Mouse (Mus musculus): Measurements from ENCODE around the gene Pdgfd.

The Pdgfd gene

DNA sequence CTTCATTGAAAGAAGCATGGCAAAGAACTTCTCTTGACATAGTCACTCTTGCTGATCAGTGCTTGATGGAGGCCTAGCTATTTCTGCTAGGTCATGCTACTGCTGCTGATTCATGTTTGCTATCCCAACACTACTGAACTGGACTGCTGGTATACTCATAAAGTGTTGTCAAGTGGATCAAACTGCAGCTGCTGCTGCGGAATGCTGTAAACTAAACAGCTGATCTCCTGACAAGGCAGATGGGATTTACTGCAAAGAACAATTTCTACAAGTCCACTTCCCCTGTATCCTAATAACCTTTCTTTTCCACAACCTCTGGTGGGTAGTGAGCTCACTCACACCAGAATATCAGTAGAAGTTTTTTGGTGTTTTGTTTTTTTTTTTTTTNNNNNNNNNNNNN, 148.7 kb downstream of the Pdgfd start:
- in situ Hi-C loops (cut with MboI) = no loop called here

DNA sequence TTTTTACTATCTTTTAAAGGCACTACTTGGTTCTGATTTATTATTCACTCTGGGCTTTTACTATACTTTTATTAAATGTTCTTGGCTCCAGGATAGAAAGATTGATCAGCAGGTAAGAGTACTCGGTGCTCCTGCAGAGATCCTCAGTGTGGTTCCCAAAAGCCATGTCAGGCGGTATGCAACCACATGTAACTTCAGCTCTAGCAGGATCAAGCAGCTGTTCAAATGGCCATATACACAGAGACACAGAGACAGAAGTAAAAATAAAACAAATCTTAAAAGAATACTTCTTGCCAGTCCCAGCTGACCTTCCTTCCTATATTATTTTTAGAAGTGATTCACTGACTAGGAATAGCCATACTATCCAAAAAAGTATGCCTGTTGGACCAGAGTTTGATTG, 157.0 kb downstream of the Pdgfd start:
- in situ Hi-C loops (cut with MboI) = no loop called here

DNA sequence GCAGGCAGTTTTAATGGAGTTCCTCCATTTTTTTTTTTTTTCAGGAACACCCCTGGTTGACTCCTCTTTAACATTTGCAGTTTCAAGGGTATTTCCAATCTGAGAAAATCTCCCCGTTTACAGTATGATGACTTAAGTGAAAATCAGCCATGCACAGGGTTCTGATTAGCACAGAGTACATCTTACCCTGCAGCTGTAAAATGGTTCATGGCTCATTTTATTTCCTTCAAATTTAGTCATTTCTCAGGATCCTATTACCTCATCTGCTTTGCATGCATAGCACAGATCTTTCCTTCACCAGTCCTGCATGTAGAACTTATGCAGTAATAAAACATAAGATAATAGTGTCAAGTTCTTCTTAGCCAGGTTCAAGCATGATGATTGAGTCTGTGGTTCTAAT, 165.1 kb downstream of the Pdgfd start:
- in situ Hi-C loops (cut with MboI) = no loop called here

DNA sequence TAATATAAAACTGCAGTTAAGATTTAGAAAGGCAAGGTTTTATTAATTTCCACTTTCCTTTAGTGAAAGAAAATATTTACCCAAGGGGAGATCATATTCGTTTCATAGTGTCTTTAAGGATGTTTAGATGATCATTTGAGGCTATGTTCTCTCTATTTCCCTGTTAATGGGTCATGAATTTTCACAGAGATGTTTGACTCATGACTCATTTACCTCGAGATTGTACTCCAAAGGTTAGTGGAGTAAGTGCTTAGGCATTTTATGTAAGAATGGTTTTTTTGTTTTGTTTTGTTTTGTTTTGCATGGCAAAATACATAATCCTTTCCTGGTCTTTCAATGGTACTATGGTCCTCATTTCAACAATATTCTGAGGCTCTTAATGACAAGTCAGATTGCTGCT, 167.9 kb downstream of the Pdgfd start:
- in situ Hi-C loops (cut with MboI) = no loop called here

DNA sequence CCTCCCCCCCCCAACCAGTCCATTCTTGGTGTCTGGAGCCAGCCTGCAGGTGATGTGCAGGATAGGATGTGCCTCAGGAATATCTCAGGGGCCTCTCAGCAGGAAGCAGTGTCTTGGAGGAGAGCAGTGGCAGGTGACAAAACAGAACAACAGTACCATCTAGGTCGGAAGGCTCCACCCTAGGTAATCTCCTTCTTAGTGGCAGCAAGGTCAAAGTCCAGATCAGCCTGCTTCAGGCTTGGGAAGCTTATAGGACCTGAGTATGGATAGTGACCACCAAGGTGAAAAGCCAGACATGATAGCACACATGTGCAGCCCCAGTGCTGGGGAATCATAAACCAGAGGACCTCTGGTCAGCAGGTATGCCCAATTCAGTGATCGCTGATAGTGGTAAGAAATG, 169.5 kb downstream of the Pdgfd start:
- in situ Hi-C loops (cut with MboI) = no loop called here

DNA sequence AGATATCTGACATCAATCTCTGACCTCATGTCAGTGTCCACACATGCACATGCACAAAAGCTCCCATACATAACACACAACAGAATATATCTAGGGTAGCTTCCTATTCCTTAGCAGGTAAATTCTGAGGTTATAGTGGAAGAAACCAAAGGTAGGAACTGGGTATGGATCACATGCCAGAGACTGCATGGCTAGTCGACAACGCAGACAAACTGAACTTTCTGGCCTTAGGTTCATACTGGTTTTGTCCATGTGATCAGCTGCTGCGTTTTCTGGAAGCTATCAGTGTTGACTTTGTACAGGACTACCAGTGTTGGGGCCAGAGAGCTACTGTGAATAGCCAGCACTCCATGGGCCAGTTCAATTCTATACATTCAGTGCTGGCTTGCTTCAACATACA, 170.0 kb downstream of the Pdgfd start:
- in situ Hi-C loops (cut with MboI) = no loop called here

DNA sequence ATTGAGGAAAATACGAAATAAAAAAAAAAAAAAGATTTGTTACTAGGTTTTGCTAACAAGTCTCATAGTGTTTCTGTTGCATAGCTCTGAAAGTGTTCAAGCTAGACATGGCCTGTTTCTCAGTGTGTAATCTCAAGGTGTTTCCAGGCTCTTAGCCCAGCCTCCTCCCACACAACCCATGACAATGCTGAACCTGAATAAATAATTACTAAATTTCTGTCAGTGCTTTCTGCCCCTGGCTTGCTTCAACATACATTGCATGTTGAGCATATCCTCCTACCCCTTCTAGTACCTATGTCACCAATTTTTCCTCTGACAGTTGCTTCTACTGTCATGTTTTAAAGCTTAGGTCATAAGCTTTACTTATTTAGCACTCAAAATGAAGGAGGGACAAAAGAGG, 171.0 kb downstream of the Pdgfd start:
- in situ Hi-C loops (cut with MboI) = no loop called here

DNA sequence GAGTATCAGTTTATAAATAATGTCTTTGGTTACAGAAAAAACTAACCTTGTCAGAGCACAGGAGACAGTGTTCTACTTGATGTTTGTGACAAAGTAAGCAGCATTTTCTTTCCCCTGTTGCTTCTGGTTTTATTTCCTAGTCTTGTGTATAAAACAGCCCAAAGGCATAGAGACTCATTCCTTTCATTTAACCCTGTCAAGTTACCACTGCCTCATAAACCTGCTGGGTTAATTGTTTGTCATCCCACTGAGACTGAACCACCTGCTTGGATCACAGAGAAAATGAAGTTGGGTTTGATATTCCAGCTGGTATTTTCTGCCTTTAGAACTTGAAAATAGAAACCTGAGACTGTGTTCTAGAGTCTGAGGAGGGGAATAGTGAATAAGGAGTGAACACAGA, 172.4 kb downstream of the Pdgfd start:
- in situ Hi-C loops (cut with MboI) = no loop called here

DNA sequence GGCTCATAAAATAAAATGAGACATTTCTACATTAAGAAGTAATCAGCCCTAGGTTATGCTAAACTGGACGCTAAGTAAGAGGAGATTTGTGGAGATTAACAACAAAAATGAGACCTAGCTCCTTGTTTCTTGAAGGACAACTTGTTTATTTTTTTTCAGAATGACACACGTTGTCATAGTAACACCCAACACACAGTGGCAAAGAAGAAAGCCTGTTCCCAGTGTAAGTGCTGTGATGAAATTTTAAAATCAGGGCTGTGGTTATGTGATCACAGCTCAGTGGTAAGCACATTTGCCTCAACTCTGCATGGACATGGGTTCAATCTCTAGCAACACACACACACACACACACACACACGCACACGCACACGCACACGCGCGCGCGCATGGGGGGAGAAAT, 174.5 kb downstream of the Pdgfd start:
- in situ Hi-C loops (cut with MboI) = no loop called here

DNA sequence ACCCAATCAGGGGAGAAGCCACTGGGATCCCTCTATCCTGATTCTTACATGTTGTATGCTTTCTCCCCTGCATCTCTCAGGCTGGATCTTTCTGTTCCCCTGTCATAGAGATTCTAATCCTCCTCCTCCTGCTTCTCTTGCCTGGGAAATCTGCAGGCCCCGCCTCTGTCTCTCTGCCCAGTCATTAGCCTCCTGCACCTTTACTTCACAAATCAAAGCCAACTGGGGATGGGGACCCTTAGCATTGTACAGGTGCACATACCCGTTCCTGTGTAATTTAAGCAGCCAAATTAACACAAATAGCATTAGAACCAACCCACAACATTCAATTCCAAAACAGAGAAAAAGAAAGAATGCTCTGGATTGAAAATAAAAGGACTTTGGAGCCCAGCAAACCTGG, 176.1 kb downstream of the Pdgfd start:
- in situ Hi-C loops (cut with MboI) = no loop called here

DNA sequence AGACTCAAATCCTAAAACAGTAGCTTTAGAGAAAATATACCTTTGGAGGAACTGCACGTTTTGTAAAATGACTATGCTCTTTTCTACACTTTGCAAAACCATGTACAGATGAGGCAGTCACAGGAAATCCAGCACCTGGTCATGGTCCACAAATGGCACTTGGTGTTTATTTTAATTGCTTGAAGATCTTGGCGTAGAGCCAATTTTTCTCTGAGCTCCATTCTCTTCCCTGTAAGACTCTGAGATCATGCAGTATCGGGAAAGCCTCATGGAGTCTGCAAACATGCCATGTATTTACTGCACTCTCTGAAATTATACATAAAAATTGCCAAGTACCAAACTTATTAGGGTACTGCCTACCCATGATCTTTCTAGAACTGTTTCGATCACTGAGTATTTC, 176.5 kb downstream of the Pdgfd start:
- in situ Hi-C loops (cut with MboI) = no loop called here

DNA sequence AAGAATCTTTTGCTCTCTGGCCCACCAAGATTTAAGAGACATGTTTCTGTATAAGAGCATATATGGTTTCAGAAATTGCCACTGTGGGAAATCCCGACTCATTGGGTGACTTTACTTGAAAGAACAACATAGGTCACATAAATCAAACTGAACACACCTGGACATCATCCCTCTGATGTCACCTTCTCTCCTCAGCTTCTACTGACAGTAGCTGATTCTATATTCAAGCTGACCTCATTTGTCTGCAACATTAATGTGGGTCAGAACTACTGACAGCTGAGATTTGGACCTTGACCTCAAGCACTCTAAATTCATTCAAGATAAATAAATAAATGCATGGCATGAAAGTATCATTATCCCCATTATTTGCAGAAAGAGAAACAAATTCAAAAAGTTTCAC, 177.0 kb downstream of the Pdgfd start:
- in situ Hi-C loops (cut with MboI) = no loop called here

DNA sequence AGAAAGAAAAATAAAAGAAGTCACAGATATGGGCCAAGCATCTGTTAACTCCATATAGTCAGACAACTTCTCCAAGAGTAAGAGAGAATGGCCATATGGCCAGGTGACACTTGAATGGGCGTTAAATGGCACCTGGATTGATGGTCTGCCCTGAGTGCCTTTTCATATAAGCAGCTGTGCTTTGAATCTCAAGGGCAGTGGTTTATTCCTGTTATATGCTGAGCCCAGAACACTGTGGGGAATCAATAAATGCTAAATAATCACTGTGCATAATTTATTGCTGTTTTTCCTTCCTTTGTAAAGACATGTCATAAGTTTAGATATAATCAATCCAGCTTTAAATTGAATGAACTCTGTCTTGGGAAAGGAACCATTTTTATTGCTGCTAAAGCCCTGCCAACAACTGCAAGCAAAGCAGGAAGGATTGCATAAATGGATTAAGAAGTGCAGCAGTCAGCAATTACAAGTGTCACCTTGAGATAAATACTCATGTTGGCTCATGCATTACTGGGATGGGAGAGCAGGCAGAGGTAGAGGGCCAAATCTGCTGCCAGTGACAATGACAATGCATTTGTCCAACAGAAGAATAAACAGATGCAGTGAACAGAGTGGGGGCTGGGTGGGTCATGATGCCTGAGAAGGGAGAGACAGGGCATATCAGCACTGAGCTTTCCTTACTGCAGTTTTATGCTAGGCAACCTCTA, 185.0 kb downstream of the Pdgfd start:
- in situ Hi-C loops (cut with MboI) = no loop called here

DNA sequence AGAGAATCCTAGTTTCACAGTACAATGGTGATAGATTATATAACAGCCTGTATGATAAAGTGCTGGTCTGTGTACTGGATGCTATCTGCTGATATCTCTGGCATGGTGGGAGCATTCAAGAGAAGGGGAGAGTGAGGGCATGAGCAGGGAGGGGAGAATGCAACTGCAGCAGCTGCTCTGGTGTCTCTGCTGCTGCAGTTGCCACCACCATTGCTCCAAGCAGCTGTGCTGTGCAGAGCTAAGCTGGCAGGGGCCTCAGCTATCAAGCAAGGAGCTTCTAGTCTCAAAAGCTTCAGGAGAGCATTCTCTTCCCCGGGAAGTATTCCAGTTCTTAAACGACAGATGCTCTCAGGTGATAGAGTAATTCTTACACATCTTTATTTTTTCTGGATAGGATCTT, 192.4 kb downstream of the Pdgfd start:
- in situ Hi-C loops (cut with MboI) = no loop called here

DNA sequence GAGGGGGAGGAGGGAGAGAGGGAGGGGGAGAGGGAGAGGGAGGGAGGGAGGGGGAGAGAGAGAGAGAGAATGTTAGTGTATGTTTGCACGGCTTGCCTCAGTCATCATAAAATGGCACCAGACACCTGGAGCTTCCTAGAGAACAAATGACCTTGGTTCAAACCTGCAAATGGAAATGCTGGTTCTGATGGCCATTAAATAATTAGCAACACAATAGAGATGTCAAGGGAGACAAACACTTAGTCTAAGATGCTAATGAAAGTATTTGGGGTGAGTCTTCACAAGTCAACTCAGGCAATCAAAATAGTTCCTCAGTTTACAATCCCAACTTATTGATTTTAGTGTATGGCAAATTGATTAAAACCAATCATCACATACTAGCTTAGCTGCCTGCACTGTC, 198.2 kb downstream of the Pdgfd start:
- in situ Hi-C loops (cut with MboI) = no loop called here

DNA sequence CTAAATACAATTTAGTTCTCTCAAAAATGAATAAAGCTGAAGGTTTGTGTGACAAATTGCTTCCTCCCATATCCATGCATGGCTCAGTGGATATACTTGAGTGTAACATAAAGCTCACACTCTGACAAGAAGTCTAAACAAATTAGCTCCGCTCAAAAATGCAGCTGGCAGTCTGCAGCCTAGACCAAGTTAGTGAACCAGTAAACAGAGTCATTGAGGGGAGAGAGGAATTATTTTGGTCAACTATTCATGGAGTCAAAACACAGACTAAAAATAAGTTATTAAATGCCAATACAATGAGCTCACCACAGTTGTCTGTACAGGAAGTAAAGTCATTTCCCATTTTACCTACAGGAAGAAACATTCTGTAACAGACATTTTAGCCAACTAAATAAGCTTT, 233.4 kb downstream of the Pdgfd start:
- in situ Hi-C loops (cut with MboI) = no loop called here

DNA sequence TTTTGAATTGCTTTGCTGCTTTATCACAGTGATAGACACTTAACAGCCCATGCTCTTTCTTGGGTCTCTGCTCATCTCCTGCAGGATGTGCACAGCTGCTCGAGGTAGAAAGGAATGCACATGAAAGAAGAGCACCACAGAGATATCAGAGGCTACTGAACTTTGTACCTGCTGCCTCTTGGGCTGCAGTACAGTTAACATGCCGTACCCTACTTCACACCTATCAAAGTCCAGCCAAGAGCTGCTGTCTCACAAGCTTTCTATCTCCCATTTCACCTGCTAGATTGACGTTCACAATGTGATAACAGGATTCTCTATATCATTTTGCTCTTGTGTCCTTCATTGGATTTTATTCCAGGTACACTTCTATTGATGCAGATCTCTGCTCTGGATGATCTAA, 238.2 kb downstream of the Pdgfd start:
- in situ Hi-C loops (cut with MboI) = no loop called here

DNA sequence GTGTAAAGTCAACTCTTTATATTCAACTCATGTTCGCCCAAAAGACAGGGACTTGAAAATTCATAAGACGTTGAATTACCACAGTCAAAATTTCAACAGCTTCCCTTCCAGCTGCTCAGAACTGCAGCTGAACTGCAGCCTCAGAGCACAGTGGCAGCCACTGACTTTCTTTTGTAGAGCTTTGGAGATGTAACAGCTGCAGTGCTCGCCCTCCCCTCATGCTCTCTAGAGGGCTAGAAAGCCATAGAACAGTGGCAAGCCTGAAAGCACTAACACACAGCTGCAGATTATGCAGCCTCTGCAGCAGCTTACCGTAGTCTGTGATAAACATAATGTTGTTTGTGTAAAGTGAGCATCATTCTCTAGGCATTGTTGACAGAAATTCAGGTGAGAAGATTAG, 239.6 kb downstream of the Pdgfd start:
- in situ Hi-C loops (cut with MboI) = no loop called here

DNA sequence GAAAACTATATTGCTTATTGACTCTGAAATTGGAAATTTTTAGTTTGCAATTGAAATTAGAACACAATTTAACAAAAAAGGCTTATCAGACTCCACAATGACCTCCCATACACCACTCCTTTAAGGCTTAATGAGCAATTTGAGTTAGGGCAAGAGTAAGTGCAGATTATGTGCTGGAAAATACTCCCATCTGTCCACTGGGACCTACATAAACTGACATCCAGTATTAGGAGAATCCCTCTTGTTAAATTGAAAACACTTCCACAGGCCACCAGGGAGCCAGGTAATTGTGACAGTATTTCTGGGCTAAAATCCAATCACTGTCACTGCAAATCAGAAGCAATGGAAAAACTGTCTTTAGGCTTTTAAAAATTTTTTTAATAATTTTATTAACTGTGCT, 256.2 kb downstream of the Pdgfd start:
- in situ Hi-C loops (cut with MboI) = no loop called here
